Mouse (Mus musculus) ovary, postnatal 10 days (tissue): ENCODE results near the gene Daam1.

ENCODE experiments used
- DNase-seq: peaks from one replicate; pipeline ENCODE4 v3.0.0; 2022; ENCODE audit warnings: low spot score

Gene Daam1

GRCm38 (mm10) chr12:71898231-71898630, 67.4 kb downstream of the Daam1 start:
- no peak for DNase-seq

- no peak for DNase-seq
Observed at GRCm38 (mm10) chr12:71898666-71899520, 68.0 kb downstream of the Daam1 start.

GRCm38 (mm10) chr12:71899566-71899965, 68.7 kb downstream of the Daam1 start:
- DNase-seq, result no peak

GRCm38 (mm10) chr12:71901211-71901610, 70.3 kb downstream of the Daam1 start:
- no peak for DNase-seq

- no peak for DNase-seq
Observed at GRCm38 (mm10) chr12:71901859-71902258, 71.0 kb downstream of the Daam1 start.

GRCm38 (mm10) chr12:71902317-71902716, 71.4 kb downstream of the Daam1 start:
- no peak for DNase-seq

GRCm38 (mm10) chr12:71903218-71903617, 72.3 kb downstream of the Daam1 start:
- no peak for DNase-seq

GRCm38 (mm10) chr12:71904310-71904709, 73.4 kb downstream of the Daam1 start:
- DNase-seq, result no peak

- no peak for DNase-seq
Observed at GRCm38 (mm10) chr12:71904926-71905325, 74.0 kb downstream of the Daam1 start.

- no peak for DNase-seq
Observed at GRCm38 (mm10) chr12:71905640-71906320, 74.9 kb downstream of the Daam1 start.

- DNase-seq, result no peak
Observed at GRCm38 (mm10) chr12:71906582-71907267, 75.8 kb downstream of the Daam1 start.

GRCm38 (mm10) chr12:71908984-71909383, 78.1 kb downstream of the Daam1 start:
- no peak for DNase-seq

- DNase-seq, result no peak
Observed at GRCm38 (mm10) chr12:71910246-71910645, 79.4 kb downstream of the Daam1 start.

- no peak for DNase-seq
Observed at GRCm38 (mm10) chr12:71912262-71912661, 81.4 kb downstream of the Daam1 start.

- no peak for DNase-seq
Observed at GRCm38 (mm10) chr12:71919156-71919555, 88.3 kb downstream of the Daam1 start.

GRCm38 (mm10) chr12:71919962-71920361, 89.1 kb downstream of the Daam1 start:
- DNase-seq, result no peak

GRCm38 (mm10) chr12:71922827-71923381, 92.0 kb downstream of the Daam1 start:
- DNase-seq, result no peak

- DNase-seq, result no peak
Observed at GRCm38 (mm10) chr12:71924978-71925529, 94.2 kb downstream of the Daam1 start.

GRCm38 (mm10) chr12:71925990-71926700, 95.3 kb downstream of the Daam1 start:
- DNase-seq, result no peak

GRCm38 (mm10) chr12:71928092-71928491, 97.2 kb downstream of the Daam1 start:
- DNase-seq, result no peak

GRCm38 (mm10) chr12:71929876-71930275, 99.0 kb downstream of the Daam1 start:
- DNase-seq, result no peak
